Mouse (Mus musculus) stomach, postnatal 0 days (tissue): Measurements from ENCODE around the gene Syngr2. TPM values are rescaled to one million over a fixed set of nuclear protein-coding genes. Genes with fewer than 3 reads are reported as not detected.
"Not testable (repeated sequence)": the region's sequence is repeated elsewhere in the genome, so short reads cannot be mapped to it uniquely, and the experiment has no call there.

Experiments used
- ATAC-seq: fragments of 200-750 bp; cut with Nextera tagmentation; 2 replicates; pipeline ENCODE4 v1.8.0; 2017; ENCODE audit not compliant: low FRiP score, low TSS enrichment
- DNase-seq: peaks from one replicate; pipeline ENCODE4 v3.0.0-alpha.2; 2016; ENCODE audit warnings: low spot score
- H3K27ac ChIP-seq: fragments of 300-500 bp; sonication (generic); replicated peaks from 2 replicates; pipeline ENCODE4 v1.5.1; 2014; ENCODE audit warnings: mild to moderate bottlenecking, control low read depth
- H3K27me3 ChIP-seq: fragments of 300-500 bp; sonication (generic); 2 replicates; pipeline ENCODE4 v1.6.1; 2014; ENCODE audit warnings: low read length; ENCODE audit not compliant: control insufficient read depth, insufficient read depth
- H3K36me3 ChIP-seq: fragments of 300-500 bp; sonication (generic); 2 replicates; pipeline ENCODE4 v1.6.1; 2014; ENCODE audit warnings: low read length, mixed read lengths; ENCODE audit not compliant: control insufficient read depth, insufficient read depth
- H3K4me1 ChIP-seq: fragments of 300-500 bp; sonication (generic); replicated peaks from 2 replicates; pipeline ENCODE4 v1.6.1; 2014; ENCODE audit warnings: antibody characterized with exemption; ENCODE audit not compliant: control insufficient read depth, insufficient read depth
- H3K4me2 ChIP-seq: fragments of 300-500 bp; sonication (generic); replicated peaks from 2 replicates; pipeline ENCODE4 v1.6.1; 2014; ENCODE audit warnings: low read depth, mild to moderate bottlenecking, control low read depth, moderate library complexity
- H3K4me3 ChIP-seq: fragments of 300-500 bp; sonication (generic); 2 replicates; pipeline ENCODE4 v1.5.1; 2014; ENCODE audit warnings: low read depth, low read length, control low read depth
- H3K9ac ChIP-seq: fragments of 300-500 bp; sonication (generic); 2 replicates; pipeline ENCODE4 v1.6.1; 2014; ENCODE audit warnings: mild to moderate bottlenecking, low read length, control low read depth, mixed read lengths
- H3K9me3 ChIP-seq: fragments of 300-500 bp; sonication (generic); 2 replicates; pipeline ENCODE4 v1.6.1; 2016; ENCODE audit warnings: low read length; ENCODE audit not compliant: control insufficient read depth
- CTCF ChIP-seq: IDR thresholded peaks from 2 replicates; pipeline ENCODE4 v1.5.1; 2016; ENCODE audit warnings: antibody characterized with exemption, low read depth, mild to moderate bottlenecking, moderate library complexity
- EP300 ChIP-seq: optimal IDR thresholded peaks from 2 replicates; pipeline ENCODE3; 2016; ENCODE audit warnings: antibody characterized with exemption
- WGBS: fragments of 180-500 bp; shearing (Covaris S2); extraction: QIAGEN DNeasy Blood & Tissue Kit; methylation state at CpG from one replicate; pipeline ENCODE4 v1.1.7; 2014; 5-methylcytosine and 5-hydroxymethylcytosine counted together
- polyA plus RNA-seq: library from polyadenylated mRNA; unstranded; fragments of >200 nt; fragmentation: Nextera tagmentation; extraction: Ambion mirVana; gene quantifications from 2 replicates; pipeline ENCODE4 v1.2.1, GENCODE M21; 2015

Gene Syngr2
- polyA plus RNA-seq, 1 experiment from 2014 or later: 165 TPM

DNA sequence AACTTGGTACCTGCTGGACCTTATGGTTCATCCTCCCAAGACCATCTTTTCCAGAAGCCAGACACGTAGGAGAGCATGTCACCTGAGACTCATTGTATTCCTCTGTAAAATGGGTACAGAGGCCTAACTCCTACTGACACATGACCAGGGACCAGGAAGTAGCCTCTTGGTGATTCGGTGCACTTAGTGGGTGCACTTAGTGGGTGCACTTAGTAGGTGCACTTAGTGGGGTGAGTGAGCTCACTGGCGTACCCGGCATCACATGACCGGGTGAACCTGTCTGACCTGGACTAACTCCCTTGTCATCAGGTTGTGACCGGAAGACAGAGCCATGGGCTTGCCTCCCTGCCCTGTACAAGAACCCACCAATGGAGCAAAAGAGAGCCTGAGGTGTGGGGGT, 2.7 kb upstream of the Syngr2 start:
- Histone ChIP-seq H3K4me1 (0 out of 2 replicates have a peak, but pooled peaks cover 3% of the 10 kb centered on the region), H3K4me3 (no peak overlapping the region), H3K27ac (no peak overlapping the region), H3K4me2 (no peak overlapping the region), H3K9ac (no peak overlapping the region), H3K9me3 (no peaks in the 10 kb centered on the region), H3K27me3 (no peaks in the 10 kb centered on the region), H3K36me3 (no peaks in the 10 kb centered on the region)
- DNase-seq (no peak), ATAC-seq (no peak)
- TF ChIP-seq CTCF: no peak
- no peak for TF ChIP-seq EP300
- WGBS: 92% methylated on average over 6 of the region's 6 CpGs

GRCm38 (mm10) chr11:117810401-117811046, 1.1 kb downstream of the Syngr2 start:
- H3K36me3 ChIP-seq: 0 out of 2 replicates have a peak, but pooled peaks cover 6% of the 10 kb centered on the region
- peak overlapping the region; percentile 92 for H3K4me3 ChIP-seq
- peak overlapping the region; percentile 90 for H3K9ac ChIP-seq
- 0 out of 2 replicates have a peak, but pooled peaks cover 3% of the 10 kb centered on the region for H3K4me1 ChIP-seq
- under 1% methylated on average over 21 of the region's 21 CpGs for WGBS
- H3K9me3 ChIP-seq: no peaks in the 10 kb centered on the region
- DNase-seq (peak; percentile 98), ATAC-seq (peak; percentile 92)
- no peaks in the 10 kb centered on the region for H3K27me3 ChIP-seq
- TF ChIP-seq CTCF: peak; percentile 71
- no peak for TF ChIP-seq EP300
- peak overlapping the region; percentile 95 for H3K4me2 ChIP-seq
- H3K27ac ChIP-seq: peak overlapping the region; percentile 95

DNA sequence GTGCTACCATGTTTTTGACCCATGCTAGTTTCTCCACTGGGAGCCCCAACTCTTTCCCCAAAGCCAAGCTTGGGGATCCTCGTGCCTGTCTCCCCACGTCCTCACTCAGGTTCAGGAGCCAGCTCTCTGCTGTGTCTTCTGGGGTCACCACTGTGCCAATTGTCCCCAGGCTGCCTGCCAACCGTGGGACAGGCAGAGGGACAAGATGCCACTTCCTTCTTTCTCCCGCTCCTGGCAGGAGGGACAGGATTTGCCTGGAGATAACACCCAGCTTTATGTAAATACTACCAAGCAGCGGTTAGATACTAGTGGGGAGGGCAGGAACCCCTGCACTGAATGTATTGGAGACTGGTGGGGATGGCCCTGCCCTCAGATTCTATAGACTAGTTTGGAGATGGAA, 4.4 kb downstream of the Syngr2 start:
- peaks cover 7% of the 10 kb centered on the region; the same call in 1 of the 2 replicates for H3K36me3 ChIP-seq

DNA sequence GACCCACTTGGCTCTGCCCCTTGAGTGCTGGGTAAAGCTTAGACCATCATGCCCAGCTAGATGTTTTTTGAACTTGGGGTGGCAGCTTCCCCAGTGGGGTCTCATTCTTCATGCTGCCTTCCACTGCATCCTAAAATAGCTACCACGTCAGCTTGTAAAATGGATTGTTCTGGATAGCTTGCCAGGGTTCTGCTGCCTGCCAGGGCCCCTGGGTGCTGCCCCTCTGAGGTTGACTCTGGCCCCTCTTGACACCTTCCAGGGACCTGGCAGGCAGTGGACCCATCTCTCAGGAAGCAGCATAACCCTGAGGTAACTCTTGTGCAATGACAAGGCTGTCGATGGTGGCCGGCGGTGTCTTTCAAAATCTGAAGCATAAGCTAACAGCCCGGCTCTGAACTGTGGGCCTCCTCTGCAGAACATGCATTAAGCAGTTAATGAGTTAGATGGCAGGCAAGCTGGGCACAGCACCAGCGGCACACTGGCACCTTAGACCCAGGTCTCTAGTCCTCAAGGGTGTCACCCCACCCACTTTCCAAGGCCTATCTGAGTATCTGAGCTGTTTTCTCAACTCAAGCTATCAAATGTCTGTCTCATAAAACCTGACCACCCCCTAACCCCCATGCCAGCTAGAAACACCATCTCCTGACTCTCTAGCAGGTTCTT, 5.4 kb downstream of the Syngr2 start:
- peaks cover 9% of the 10 kb centered on the region; the same call in 1 of the 2 replicates for H3K36me3 ChIP-seq

More for the DNA sequence above, 4.4 kb downstream of the Syngr2 start:
- Histone ChIP-seq H3K27ac (no peak overlapping the region), H3K9ac (no peak overlapping the region), H3K9me3 (no peaks in the 10 kb centered on the region), H3K27me3 (no peaks in the 10 kb centered on the region), H3K4me3 (no peak overlapping the region), H3K4me2 (no peak overlapping the region), H3K4me1 (0 out of 2 replicates have a peak, but pooled peaks cover 3% of the 10 kb centered on the region)
- 54% methylated on average over 5 of the region's 5 CpGs for WGBS
- DNase-seq (no peak), ATAC-seq (no peak)
- no peak for TF ChIP-seq CTCF
- TF ChIP-seq EP300: no peak

GRCm38 (mm10) chr11:117815850-117816249, 6.4 kb downstream of the Syngr2 start:
- not testable (repeated sequence) for H3K4me3 ChIP-seq, H3K9ac ChIP-seq, H3K9me3 ChIP-seq, H3K4me1 ChIP-seq, H3K4me2 ChIP-seq, ATAC-seq, DNase-seq, H3K36me3 ChIP-seq, H3K27me3 ChIP-seq
- 66% methylated on average over 9 of the region's 9 CpGs for WGBS
- H3K27ac ChIP-seq: peak overlapping the region; percentile 13; the same call in 1 of the 2 replicates

More for the DNA sequence above, 5.4 kb downstream of the Syngr2 start:
- no peak for TF ChIP-seq CTCF
- no peak for TF ChIP-seq EP300
- no peaks in the 10 kb centered on the region for H3K9me3 ChIP-seq
- no peak for DNase-seq
- H3K9ac ChIP-seq: no peak overlapping the region
- no peak overlapping the region for H3K27ac ChIP-seq
- 79% methylated on average over 6 of the region's 6 CpGs for WGBS
- no peak overlapping the region for H3K4me3 ChIP-seq
- H3K4me1 ChIP-seq: 0 out of 2 replicates have a peak, but pooled peaks cover 3% of the 10 kb centered on the region
- H3K4me2 ChIP-seq: no peak overlapping the region
- ATAC-seq: no peak
- no peaks in the 10 kb centered on the region for H3K27me3 ChIP-seq
